Mouse (Mus musculus) embryonic facial prominence, embryonic 12.5 days (tissue): Measurements from ENCODE around the gene Tgfbr2. TPM values are rescaled to one million over a fixed set of nuclear protein-coding genes. Genes with fewer than 3 reads are reported as not detected.
"Not testable (repeated sequence)": the region's sequence is repeated elsewhere in the genome, so short reads cannot be mapped to it uniquely, and the experiment has no call there.

Experiments used
- ATAC-seq: fragments of 200-750 bp; cut with Nextera tagmentation; 2 replicates; pipeline ENCODE4 v1.8.0; 2017; ENCODE audit not compliant: insufficient number of reproducible peaks, insufficient read depth, low FRiP score, low TSS enrichment
- H3K27ac ChIP-seq: fragments of 300-500 bp; sonication (generic); 2 replicates; pipeline ENCODE4 v1.5.1; 2016; ENCODE audit warnings: mild to moderate bottlenecking
- H3K27me3 ChIP-seq: fragments of 300-500 bp; sonication (generic); 2 replicates; pipeline ENCODE4 v1.6.1; 2016; ENCODE audit warnings: mild to moderate bottlenecking, moderate library complexity
- H3K36me3 ChIP-seq: fragments of 300-500 bp; sonication (generic); 2 replicates; pipeline ENCODE4 v1.6.1; 2016; ENCODE audit warnings: mild to moderate bottlenecking
- H3K4me1 ChIP-seq: fragments of 300-500 bp; sonication (generic); 2 replicates; pipeline ENCODE4 v1.6.1; 2016
- H3K4me2 ChIP-seq: fragments of 300-500 bp; sonication (generic); replicated peaks from 2 replicates; pipeline ENCODE4 v1.6.1; 2016; ENCODE audit warnings: mild to moderate bottlenecking, moderate library complexity
- H3K4me3 ChIP-seq: fragments of 300-500 bp; sonication (generic); 2 replicates; pipeline ENCODE4 v1.5.1; 2016; ENCODE audit warnings: mild to moderate bottlenecking
- H3K9ac ChIP-seq: fragments of 300-500 bp; sonication (generic); 2 replicates; pipeline ENCODE4 v1.6.1; 2016; ENCODE audit warnings: mild to moderate bottlenecking, moderate library complexity
- H3K9me3 ChIP-seq: fragments of 300-500 bp; sonication (generic); 2 replicates; pipeline ENCODE4 v1.6.1; 2016; ENCODE audit warnings: mild to moderate bottlenecking, moderate library complexity
- WGBS: fragments of 180-500 bp; shearing (Covaris S2); methylation state at CpG from one replicate; pipeline ENCODE4 v1.1.7; 2016; 5-methylcytosine and 5-hydroxymethylcytosine counted together
- polyA plus RNA-seq: library from polyadenylated mRNA; unstranded; fragments of >200 nt; fragmentation: Nextera tagmentation; extraction: Ambion mirVana; gene quantifications from 2 replicates; pipeline ENCODE4 v1.2.1, GENCODE M21; 2016

Tgfbr2 gene
- polyA plus RNA-seq, 1 experiment from 2014 or later, result 28.7 TPM

DNA sequence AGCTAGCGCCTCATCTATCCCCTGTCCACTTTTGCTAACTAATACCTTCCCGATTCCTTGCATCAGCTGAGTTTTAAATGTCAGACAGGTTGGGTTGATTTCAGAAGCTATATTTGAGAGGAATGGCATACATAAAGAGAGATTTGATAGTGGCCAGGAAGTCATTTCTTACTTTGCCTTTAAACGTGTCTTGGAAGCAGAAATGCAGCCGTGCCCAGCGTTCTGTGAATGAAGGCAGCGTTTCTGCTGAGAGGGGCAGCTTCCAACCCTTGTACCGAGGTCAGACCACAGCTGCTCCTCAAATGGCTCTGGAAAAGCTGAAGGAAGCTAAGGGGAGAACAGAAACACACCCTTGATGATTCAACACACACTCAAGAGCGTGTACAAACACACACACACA is 121.2 kb downstream of the Tgfbr2 start:
- Histone ChIP-seq H3K4me3 (no peak overlapping the region), H3K4me2 (no peak overlapping the region), H3K9me3 (no peaks in the 10 kb centered on the region), H3K27me3 (no peaks in the 10 kb centered on the region), H3K4me1 (no peaks in the 10 kb centered on the region), H3K27ac (no peak overlapping the region), H3K9ac (no peak overlapping the region), H3K36me3 (no peaks in the 10 kb centered on the region)
- 75% methylated on average over 8 of the region's 8 CpGs for WGBS
- no peak for ATAC-seq

DNA sequence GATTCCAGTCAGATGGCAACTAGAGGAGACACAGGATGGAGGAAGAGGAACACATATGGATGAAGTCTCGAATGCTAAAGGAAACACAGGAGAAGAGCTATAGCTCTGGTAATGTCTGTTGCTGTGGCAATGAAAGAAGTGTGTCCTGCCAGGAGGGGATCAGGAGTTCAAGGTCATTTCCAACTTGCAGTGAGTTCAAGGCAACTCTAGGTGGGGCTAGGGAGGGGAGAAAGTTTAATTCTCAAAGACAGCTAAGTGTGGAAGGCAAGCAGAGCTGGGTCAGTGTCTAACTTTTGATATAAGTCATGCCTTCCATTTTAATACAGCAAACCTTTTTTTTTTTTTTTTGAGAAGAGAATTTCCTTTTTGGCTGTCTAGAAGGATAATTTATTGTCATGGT is 125.2 kb downstream of the Tgfbr2 start:
- H3K4me1 ChIP-seq, result no peaks in the 10 kb centered on the region
- ATAC-seq, result no peak
- no peak overlapping the region for H3K4me2 ChIP-seq

DNA sequence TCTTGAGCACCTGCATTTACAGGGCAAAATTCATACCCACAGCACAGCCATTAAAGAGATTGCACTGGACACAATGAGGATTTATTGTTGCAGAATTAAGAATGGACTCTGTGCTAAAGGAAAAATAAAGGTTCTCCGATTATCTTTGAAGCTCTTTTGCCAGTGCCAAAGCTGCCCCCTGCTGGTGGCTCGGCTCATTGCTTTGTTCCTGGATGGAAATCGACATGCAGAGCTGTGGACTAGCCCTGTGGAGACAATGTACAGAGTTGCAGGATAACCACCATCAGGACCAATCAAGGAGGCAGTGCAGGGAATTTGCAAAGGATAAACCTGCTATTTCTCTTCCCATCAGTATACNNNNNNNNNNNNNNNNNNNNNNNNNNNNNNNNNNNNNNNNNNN is 133.4 kb downstream of the Tgfbr2 start:
- WGBS, result 22% methylated on average over 3 of the region's 3 CpGs
- no peaks in the 10 kb centered on the region for H3K9me3 ChIP-seq
- H3K27ac ChIP-seq, result no peak overlapping the region
- no peak overlapping the region for H3K4me3 ChIP-seq
- no peak overlapping the region for H3K9ac ChIP-seq
- no peak overlapping the region for H3K4me2 ChIP-seq
- no peak for ATAC-seq
- H3K27me3 ChIP-seq, result no peaks in the 10 kb centered on the region
- H3K4me1 ChIP-seq, result no peaks in the 10 kb centered on the region
- H3K36me3 ChIP-seq, result no peaks in the 10 kb centered on the region

More for the DNA sequence above, 125.2 kb downstream of the Tgfbr2 start:
- Histone ChIP-seq H3K4me3 (no peak overlapping the region), H3K27me3 (no peaks in the 10 kb centered on the region), H3K27ac (no peak overlapping the region), H3K36me3 (no peaks in the 10 kb centered on the region), H3K9ac (no peak overlapping the region), H3K9me3 (no peaks in the 10 kb centered on the region)
- WGBS, result 72% methylated on average over 1 of the region's 1 CpGs

- Histone ChIP-seq H3K36me3 (no peaks in the 10 kb centered on the region), H3K9me3 (no peaks in the 10 kb centered on the region), H3K4me1 (no peaks in the 10 kb centered on the region), H3K9ac (no peak overlapping the region), H3K27ac (no peak overlapping the region), H3K4me3 (no peak overlapping the region), H3K4me2 (no peak overlapping the region), H3K27me3 (no peaks in the 10 kb centered on the region)
- no peak for ATAC-seq
- 68% methylated on average over 4 of the region's 4 CpGs for WGBS
Observed at GRCm38 (mm10) chr9:116041369-116041768, 133.8 kb downstream of the Tgfbr2 start.

GRCm38 (mm10) chr9:116040852-116041251 is 134.3 kb downstream of the Tgfbr2 start:
- H3K9me3 ChIP-seq, H3K27me3 ChIP-seq, H3K4me1 ChIP-seq, H3K4me2 ChIP-seq, H3K36me3 ChIP-seq, H3K9ac ChIP-seq, H3K27ac ChIP-seq, H3K4me3 ChIP-seq, ATAC-seq: not testable (repeated sequence)
- WGBS, result 95% methylated on average over 14 of the region's 14 CpGs

DNA sequence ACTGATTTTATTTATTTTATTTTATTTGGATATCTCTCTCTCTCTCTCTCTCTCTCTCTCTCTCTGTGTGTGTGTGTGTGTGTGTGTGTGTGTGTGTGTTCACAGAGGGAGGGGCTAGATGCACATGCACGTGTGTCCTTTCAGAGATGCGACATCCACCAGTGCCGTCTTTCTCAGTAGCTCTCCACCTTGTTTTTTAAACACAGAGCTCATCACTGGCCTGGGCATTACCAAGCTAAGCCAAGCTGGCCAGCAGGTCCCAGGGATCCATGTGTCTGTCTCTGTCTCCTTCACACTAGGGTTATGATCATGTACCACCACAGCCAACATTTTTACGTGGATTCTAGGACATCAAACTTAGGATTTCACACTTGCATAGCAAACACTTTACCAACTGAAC is 135.2 kb downstream of the Tgfbr2 start:
- Histone ChIP-seq H3K4me3 (no peak overlapping the region), H3K4me2 (no peak overlapping the region), H3K9ac (no peak overlapping the region), H3K27ac (no peak overlapping the region), H3K4me1 (no peaks in the 10 kb centered on the region), H3K27me3 (no peaks in the 10 kb centered on the region), H3K36me3 (no peaks in the 10 kb centered on the region), H3K9me3 (no peaks in the 10 kb centered on the region)
- 87% methylated on average over 4 of the region's 4 CpGs for WGBS
- no peak for ATAC-seq

DNA sequence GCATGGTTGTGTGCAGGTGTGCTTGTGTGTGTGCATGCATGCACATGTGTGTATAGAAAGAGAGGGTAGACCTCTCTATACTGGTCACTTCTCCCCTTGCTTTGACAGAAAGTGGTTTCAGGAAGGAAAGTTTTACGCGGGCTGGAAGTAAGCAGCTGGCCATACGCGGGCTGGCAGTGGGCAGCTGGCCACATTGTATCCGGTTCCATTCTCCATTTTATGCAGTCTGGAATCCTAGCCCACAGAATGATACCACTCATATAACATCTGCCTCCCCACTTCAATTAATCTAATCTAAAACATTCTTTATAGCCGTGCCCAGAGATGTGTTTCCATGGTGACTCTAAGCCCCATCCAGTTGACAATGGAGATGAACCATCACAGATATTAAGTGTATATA is 136.9 kb downstream of the Tgfbr2 start:
- Histone ChIP-seq H3K4me3 (no peak overlapping the region), H3K27me3 (no peaks in the 10 kb centered on the region), H3K4me2 (no peak overlapping the region), H3K36me3 (no peaks in the 10 kb centered on the region), H3K4me1 (no peaks in the 10 kb centered on the region), H3K27ac (no peak overlapping the region), H3K9ac (no peak overlapping the region), H3K9me3 (no peaks in the 10 kb centered on the region)
- whole genome bisulfite sequencing, result 58% methylated on average over 6 of the region's 6 CpGs
- no peak for ATAC-seq
